Mouse (Mus musculus) hindbrain, embryonic 14.5 days (tissue): ENCODE measurements around the gene Parp16. TPM values are rescaled to one million over a fixed set of nuclear protein-coding genes. Genes with fewer than 3 reads are reported as not detected.
"Not testable (repeated sequence)": the region's sequence is repeated elsewhere in the genome, so short reads cannot be mapped to it uniquely, and the experiment has no call there.

Experiments used
- ATAC-seq: fragments of 200-750 bp; cut with Nextera tagmentation; 2 replicates; pipeline ENCODE4 v1.8.0; 2017; ENCODE audit warnings: moderate number of reproducible peaks, mild to moderate bottlenecking, moderate TSS enrichment, moderate library complexity; ENCODE audit not compliant: low FRiP score
- DNase-seq: peaks from one replicate; pipeline ENCODE4 v3.0.0-alpha.2; 2015; ENCODE audit warnings: low spot score
- H3K27ac ChIP-seq: fragments of 300-500 bp; sonication (generic); 2 replicates; pipeline ENCODE4 v1.5.1; 2014; ENCODE audit warnings: mild to moderate bottlenecking, moderate library complexity
- H3K27me3 ChIP-seq: fragments of 300-500 bp; sonication (generic); 2 replicates; pipeline ENCODE4 v1.6.1; 2014; ENCODE audit warnings: mild to moderate bottlenecking, low read length, mixed read lengths; ENCODE audit not compliant: control insufficient read depth, insufficient read depth
- H3K36me3 ChIP-seq: fragments of 300-500 bp; sonication (generic); replicated peaks from 2 replicates; pipeline ENCODE4 v1.6.1; 2014; ENCODE audit not compliant: control insufficient read depth, insufficient read depth
- H3K4me1 ChIP-seq: fragments of 300-500 bp; sonication (generic); replicated peaks from 2 replicates; pipeline ENCODE4 v1.6.1; 2014; ENCODE audit warnings: antibody characterized with exemption, low read length, mixed read lengths; ENCODE audit not compliant: control insufficient read depth, insufficient read depth
- H3K4me2 ChIP-seq: fragments of 300-500 bp; sonication (generic); replicated peaks from 2 replicates; pipeline ENCODE4 v1.6.1; 2014; ENCODE audit warnings: mild to moderate bottlenecking, moderate library complexity
- H3K4me3 ChIP-seq: fragments of 300-500 bp; sonication (generic); replicated peaks from 2 replicates; pipeline ENCODE4 v1.5.1; 2014; ENCODE audit warnings: mild to moderate bottlenecking, low read length
- H3K9ac ChIP-seq: fragments of 300-500 bp; sonication (generic); 2 replicates; pipeline ENCODE4 v1.6.1; 2014
- H3K9me3 ChIP-seq: fragments of 300-500 bp; sonication (generic); 2 replicates; pipeline ENCODE4 v1.6.1; 2016; ENCODE audit warnings: low read length; ENCODE audit not compliant: control insufficient read depth
- WGBS: fragments of 180-500 bp; shearing (Covaris S2); extraction: QIAGEN DNeasy Blood & Tissue Kit; methylation state at CpG from one replicate; pipeline ENCODE4 v1.1.7; 2014; 5-methylcytosine and 5-hydroxymethylcytosine counted together
- polyA plus RNA-seq: library from polyadenylated mRNA; unstranded; fragments of >200 nt; fragmentation: Nextera tagmentation; extraction: Ambion mirVana; gene quantifications from 2 replicates; pipeline ENCODE4 v1.2.1, GENCODE M21; 2014

Gene Parp16
- polyA plus RNA-seq, 1 experiment from 2014 or later, result 7.9 TPM

DNA sequence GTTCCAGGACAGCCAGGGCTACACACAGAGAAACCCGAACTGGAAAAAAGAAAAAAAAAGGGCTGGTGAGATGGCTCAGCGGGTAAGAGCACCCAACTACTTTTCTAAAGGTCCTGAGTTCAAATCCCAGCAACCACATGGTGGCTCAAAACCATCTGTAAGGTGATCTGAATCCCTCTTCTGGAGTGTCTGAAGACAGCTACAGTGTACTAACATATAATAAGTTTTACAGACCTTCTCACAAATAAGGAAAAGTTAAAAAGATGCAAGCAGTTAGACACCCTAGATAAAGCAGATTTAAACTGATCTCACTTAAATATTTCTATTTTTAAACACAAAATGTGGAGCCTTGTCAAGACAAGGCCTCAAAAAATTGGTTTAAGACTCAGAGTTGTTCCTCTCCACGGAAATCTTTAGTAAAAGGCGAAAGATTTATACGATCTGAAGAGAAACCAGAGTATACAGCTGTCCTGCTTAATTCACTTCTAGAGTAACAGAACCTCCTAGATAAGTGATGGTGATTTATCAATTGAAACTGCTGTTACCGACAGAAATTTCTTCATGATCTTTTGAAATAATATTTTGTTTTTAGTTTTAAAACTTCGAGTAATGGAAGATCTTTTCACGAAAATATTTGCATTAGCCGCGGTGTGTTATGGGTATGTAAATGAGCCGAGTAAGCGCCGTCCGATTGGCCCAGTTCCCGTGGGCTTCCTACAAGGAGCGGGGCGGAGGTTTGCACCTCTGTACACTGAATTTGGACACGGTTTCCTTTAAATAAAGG, 6.4 kb downstream of the Parp16 start:
- Histone ChIP-seq H3K9me3 (no peaks in the 10 kb centered on the region), H3K27ac (peak overlapping the region; percentile 95), H3K4me1 (peaks cover 4% of the 10 kb centered on the region; the same call in 1 of the 2 replicates), H3K27me3 (no peaks in the 10 kb centered on the region), H3K4me2 (peak overlapping the region; percentile 66), H3K9ac (peak overlapping the region; percentile 70), H3K36me3 (no peaks in the 10 kb centered on the region), H3K4me3 (peak overlapping the region; percentile 38)
- DNase-seq, result peak; percentile 97
- under 1% methylated on average over 18 of the region's 18 CpGs for WGBS
- peak; percentile 90 for ATAC-seq

DNA sequence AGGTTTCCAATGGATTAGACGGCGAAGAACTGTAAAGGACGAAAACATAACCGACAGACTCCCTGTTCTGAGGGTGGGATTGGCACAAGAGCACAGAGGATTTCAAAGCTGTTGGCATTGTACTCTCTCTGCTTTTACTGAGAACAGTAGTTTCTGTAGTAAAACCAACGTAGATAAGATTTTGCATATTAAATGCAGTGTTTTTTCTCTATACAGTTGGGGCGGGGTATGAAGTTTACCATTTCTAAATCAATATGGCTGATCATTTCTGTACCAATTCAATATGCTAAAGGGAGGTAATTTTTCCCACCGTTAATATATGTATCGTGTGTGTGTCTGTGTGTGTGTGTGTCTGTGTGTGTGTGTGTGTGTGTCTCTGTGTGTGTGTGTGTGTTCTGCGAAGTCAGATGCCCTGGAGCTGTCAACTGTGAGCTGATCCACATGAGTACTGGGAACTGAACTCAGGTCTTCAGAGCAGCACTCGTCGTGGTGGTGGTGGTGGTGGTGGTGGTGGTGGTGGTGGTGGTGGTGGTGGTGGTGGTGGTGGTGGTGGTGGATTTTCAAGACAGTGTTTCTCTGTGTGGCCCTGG, 7.1 kb downstream of the Parp16 start:
- H3K9me3 ChIP-seq, result no peaks in the 10 kb centered on the region
- peak overlapping the region; percentile 95 for H3K27ac ChIP-seq
- WGBS, result 21% methylated on average over 11 of the region's 11 CpGs
- H3K4me2 ChIP-seq, result peak overlapping the region; percentile 66
- peak; percentile 31 for ATAC-seq
- H3K9ac ChIP-seq, result peak overlapping the region; percentile 70
- H3K36me3 ChIP-seq, result no peaks in the 10 kb centered on the region
- peak overlapping the region; percentile 38 for H3K4me3 ChIP-seq
- H3K4me1 ChIP-seq, result no peaks in the 10 kb centered on the region
- no peak for DNase-seq
- no peaks in the 10 kb centered on the region for H3K27me3 ChIP-seq

GRCm38 (mm10) chr9:65205049-65205815, 10.1 kb downstream of the Parp16 start:
- H3K9ac ChIP-seq, result no peak overlapping the region
- no peaks in the 10 kb centered on the region for H3K27me3 ChIP-seq
- no peak overlapping the region for H3K27ac ChIP-seq
- WGBS, result 75% methylated on average over 11 of the region's 11 CpGs
- H3K4me2 ChIP-seq, result no peak overlapping the region
- no peak overlapping the region for H3K4me3 ChIP-seq
- DNase-seq, result no peak
- no peak for ATAC-seq
- no peaks in the 10 kb centered on the region for H3K9me3 ChIP-seq
- H3K36me3 ChIP-seq, result no peaks in the 10 kb centered on the region
- H3K4me1 ChIP-seq, result no peaks in the 10 kb centered on the region

GRCm38 (mm10) chr9:65207041-65207815, 12.1 kb downstream of the Parp16 start:
- H3K4me3 ChIP-seq, DNase-seq, H3K4me2 ChIP-seq, H3K27me3 ChIP-seq, H3K4me1 ChIP-seq, H3K9ac ChIP-seq, H3K9me3 ChIP-seq, H3K36me3 ChIP-seq, ATAC-seq, H3K27ac ChIP-seq: not testable (repeated sequence)
- WGBS, result 90% methylated on average over 9 of the region's 9 CpGs

DNA sequence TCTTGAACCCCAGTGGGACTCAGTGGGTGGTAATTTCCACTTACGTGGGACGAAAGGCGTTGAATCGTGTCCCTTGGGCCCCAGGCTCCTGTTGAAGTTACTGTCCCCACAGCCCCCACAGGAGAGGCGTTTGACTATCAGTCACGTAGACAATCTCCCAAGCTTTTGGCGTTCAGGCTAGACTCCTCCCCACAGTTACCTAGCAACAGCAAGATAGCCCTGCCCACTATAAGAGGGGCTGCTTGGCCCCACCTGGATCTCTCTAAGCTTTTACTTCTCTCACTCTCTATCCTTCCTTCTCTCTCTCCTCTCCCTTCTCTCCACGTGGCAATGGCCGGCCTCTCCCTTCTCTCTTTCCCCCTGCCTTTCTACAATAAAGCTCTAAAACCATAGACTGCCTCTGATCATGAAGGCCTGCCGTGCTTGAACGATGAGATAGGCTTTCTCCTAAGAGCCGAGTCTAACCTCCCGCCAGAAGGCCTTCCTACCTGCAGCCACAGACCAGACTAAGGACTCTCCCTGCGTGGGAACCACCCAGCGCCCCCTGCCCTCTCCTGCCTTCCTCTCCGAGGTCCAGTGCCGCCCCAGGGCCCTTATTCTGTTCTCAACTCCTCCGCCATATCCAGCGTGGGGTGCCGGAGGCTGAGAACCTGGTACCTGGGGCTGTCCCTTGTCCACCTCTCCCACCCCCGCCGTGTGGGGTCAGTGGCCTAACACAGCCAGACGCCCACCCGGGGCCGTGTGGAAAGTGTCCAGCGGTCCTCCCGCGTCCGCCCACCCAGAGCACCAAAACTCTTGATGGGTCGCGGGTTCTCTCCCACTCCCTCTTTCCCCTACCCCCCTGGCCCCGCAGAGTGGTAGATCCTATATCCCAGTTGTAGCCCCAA, 13.4 kb downstream of the Parp16 start:
- DNase-seq, result no peak
- H3K36me3 ChIP-seq, result no peaks in the 10 kb centered on the region
- H3K4me1 ChIP-seq, result no peaks in the 10 kb centered on the region
- H3K4me3 ChIP-seq, result no peak overlapping the region
- H3K4me2 ChIP-seq, result no peak overlapping the region
- H3K9ac ChIP-seq, result no peak overlapping the region
- no peaks in the 10 kb centered on the region for H3K9me3 ChIP-seq
- H3K27ac ChIP-seq, result no peak overlapping the region
- no peak for ATAC-seq
- 89% methylated on average over 32 of the region's 32 CpGs for WGBS
- no peaks in the 10 kb centered on the region for H3K27me3 ChIP-seq

DNA sequence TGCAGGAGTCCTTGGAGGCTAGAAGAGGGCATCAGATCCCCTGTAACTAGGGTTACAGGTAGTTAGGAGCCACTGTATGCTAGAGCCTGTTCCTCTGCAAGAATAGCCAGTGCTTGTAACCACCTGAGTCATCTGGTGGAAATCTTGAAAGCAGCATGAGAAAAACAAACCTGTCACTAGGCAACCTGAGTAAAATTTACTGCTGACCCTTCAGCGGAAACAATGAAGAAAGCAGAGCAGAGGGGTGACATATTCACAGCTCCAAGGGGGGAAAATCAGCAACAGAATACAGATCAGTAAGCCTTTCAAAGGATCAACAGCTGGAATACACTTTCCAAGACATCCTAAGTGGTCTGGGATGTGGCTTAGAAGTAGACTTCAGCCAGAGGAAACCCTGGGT, 16.4 kb downstream of the Parp16 start:
- no peaks in the 10 kb centered on the region for H3K36me3 ChIP-seq
- no peak overlapping the region for H3K9ac ChIP-seq
- H3K27me3 ChIP-seq, result no peaks in the 10 kb centered on the region
- H3K4me1 ChIP-seq, result peaks cover 9% of the 10 kb centered on the region; the same call in 1 of the 2 replicates
- no peak overlapping the region for H3K4me3 ChIP-seq
- 36% methylated on average over 1 of the region's 1 CpGs for WGBS
- no peak for DNase-seq
- ATAC-seq, result no peak
- H3K4me2 ChIP-seq, result no peak overlapping the region
- H3K27ac ChIP-seq, result no peak overlapping the region
- no peaks in the 10 kb centered on the region for H3K9me3 ChIP-seq

- H3K4me3 ChIP-seq, result peak overlapping the region; percentile 59
- peaks cover 12% of the 10 kb centered on the region for H3K4me1 ChIP-seq
- no peaks in the 10 kb centered on the region for H3K27me3 ChIP-seq
- DNase-seq, result peak; percentile 56
- peak overlapping the region; percentile 90 for H3K4me2 ChIP-seq
- 11% methylated on average over 10 of the region's 10 CpGs for WGBS
- peak overlapping the region; percentile 82 for H3K9ac ChIP-seq
- peak overlapping the region; percentile 84 for H3K27ac ChIP-seq
- no peaks in the 10 kb centered on the region for H3K9me3 ChIP-seq
- no peaks in the 10 kb centered on the region for H3K36me3 ChIP-seq
- no peak for ATAC-seq
Observed at GRCm38 (mm10) chr9:65214425-65214777, 19.2 kb downstream of the Parp16 start.

GRCm38 (mm10) chr9:65214778-65215493, 19.8 kb downstream of the Parp16 start:
- Histone ChIP-seq H3K9ac (peak overlapping the region; percentile 82), H3K4me1 (peaks cover 12% of the 10 kb centered on the region), H3K27ac (peak overlapping the region; percentile 84), H3K9me3 (no peaks in the 10 kb centered on the region), H3K36me3 (no peaks in the 10 kb centered on the region), H3K4me2 (peak overlapping the region; percentile 90), H3K4me3 (peak overlapping the region; percentile 59), H3K27me3 (no peaks in the 10 kb centered on the region)
- DNase-seq (peak; percentile 80), ATAC-seq (peak; percentile 97)
- WGBS, result under 1% methylated on average over 50 of the region's 59 CpGs
